Mouse (Mus musculus): Measurements from ENCODE around the gene Obsl1.

GRCm38 (mm10) chr1:75478916-75479634 lies 27.2 kb downstream of the Obsl1 start, which contains the start of the genes Chpf and Tmem198:
- no peak for TF ChIP-seq CTCF (IDR thresholded peaks at IDR 0.05)
- TF ChIP-seq EP300 (IDR thresholded peaks at IDR 0.05; ENCODE audit: insufficient read depth, low read depth, low read length) = no peak

Measured in heart, adult 2 months (tissue).